Mouse (Mus musculus): ENCODE measurements around the gene C1qtnf4. TPM values are rescaled to one million over a fixed set of nuclear protein-coding genes. Genes with fewer than 3 reads are reported as not detected.
A peak's percentile ranks its signal among the peaks of the same experiment; 100 is the strongest.
"Not testable (repeated sequence)": the region's sequence is repeated elsewhere in the genome, so short reads cannot be mapped to it uniquely, and the experiment has no call there.

Gene C1qtnf4
- total RNA-seq, 2 experiments from 2014 or later, result not detected

- no peak for ATAC-seq (replicated peaks; ENCODE audit: low FRiP score, poor library complexity, severe bottlenecking)
Observed at GRCm38 (mm10) chr2:90880144-90880785, 5.4 kb upstream of the C1qtnf4 start.

- no peak for ATAC-seq (replicated peaks; ENCODE audit: low FRiP score, poor library complexity, severe bottlenecking)
Observed at GRCm38 (mm10) chr2:90881824-90882223, 3.8 kb upstream of the C1qtnf4 start.

- no peak for ATAC-seq (replicated peaks; ENCODE audit: low FRiP score, poor library complexity, severe bottlenecking)
Observed at GRCm38 (mm10) chr2:90886436-90886835, 776 bp downstream of the C1qtnf4 start.

- ATAC-seq (replicated peaks; ENCODE audit: low FRiP score, poor library complexity, severe bottlenecking), result no peak
Observed at GRCm38 (mm10) chr2:90887627-90888026, 2.0 kb downstream of the C1qtnf4 start.

- peak; percentile 48; the same call in 1 of the 2 replicates for ATAC-seq (replicated peaks; ENCODE audit: low FRiP score, poor library complexity, severe bottlenecking)
Observed at GRCm38 (mm10) chr2:90889550-90890548, 4.2 kb downstream of the C1qtnf4 start.

GRCm38 (mm10) chr2:90893673-90894298 lies 8.1 kb downstream of the C1qtnf4 start:
- ATAC-seq (replicated peaks; ENCODE audit: low FRiP score, poor library complexity, severe bottlenecking), result peak; percentile 88

GRCm38 (mm10) chr2:90894299-90894677 lies 8.6 kb downstream of the C1qtnf4 start:
- not testable (repeated sequence) for ATAC-seq (replicated peaks; ENCODE audit: low FRiP score, poor library complexity, severe bottlenecking)

- no peak for ATAC-seq (replicated peaks; ENCODE audit: low FRiP score, poor library complexity, severe bottlenecking)
Observed at GRCm38 (mm10) chr2:90903398-90903797, 17.7 kb downstream of the C1qtnf4 start.

- peak; percentile 99 for ATAC-seq (replicated peaks; ENCODE audit: low FRiP score, poor library complexity, severe bottlenecking)
Observed at GRCm38 (mm10) chr2:90904076-90904855, 18.6 kb downstream of the C1qtnf4 start, which contains the start of the genes Kbtbd4 and Ndufs3. Gene Kbtbd4, plus strand, starts transcription at chr2:90904740. Gene Ndufs3, minus strand, starts transcription at chr2:90904827.

GRCm38 (mm10) chr2:90904856-90905224 lies 19.2 kb downstream of the C1qtnf4 start:
- peak; percentile 19; the same call in 1 of the 2 replicates for ATAC-seq (replicated peaks; ENCODE audit: low FRiP score, poor library complexity, severe bottlenecking)

- no peak for ATAC-seq (replicated peaks; ENCODE audit: low FRiP score, poor library complexity, severe bottlenecking)
Observed at GRCm38 (mm10) chr2:90906721-90907120, 21.1 kb downstream of the C1qtnf4 start.

- ATAC-seq (replicated peaks; ENCODE audit: low FRiP score, poor library complexity, severe bottlenecking), result no peak
Observed at GRCm38 (mm10) chr2:90910861-90911260, 25.2 kb downstream of the C1qtnf4 start.

GRCm38 (mm10) chr2:90911668-90912067 lies 26.0 kb downstream of the C1qtnf4 start:
- ATAC-seq (replicated peaks; ENCODE audit: low FRiP score, poor library complexity, severe bottlenecking), result no peak

GRCm38 (mm10) chr2:90913671-90914070 lies 28.0 kb downstream of the C1qtnf4 start:
- ATAC-seq (replicated peaks; ENCODE audit: low FRiP score, poor library complexity, severe bottlenecking), result no peak

GRCm38 (mm10) chr2:90915516-90915915 lies 29.9 kb downstream of the C1qtnf4 start:
- ATAC-seq (replicated peaks; ENCODE audit: low FRiP score, poor library complexity, severe bottlenecking), result no peak

- peak; percentile 2 for ATAC-seq (replicated peaks; ENCODE audit: low FRiP score, poor library complexity, severe bottlenecking)
Observed at GRCm38 (mm10) chr2:90916560-90917232, 31.0 kb downstream of the C1qtnf4 start.

- ATAC-seq (replicated peaks; ENCODE audit: low FRiP score, poor library complexity, severe bottlenecking), result peak; percentile 90
Observed at GRCm38 (mm10) chr2:90917233-90917998, 31.8 kb downstream of the C1qtnf4 start.

- ATAC-seq (replicated peaks; ENCODE audit: low FRiP score, poor library complexity, severe bottlenecking), result peak; percentile 59
Observed at GRCm38 (mm10) chr2:90917999-90918698, 32.5 kb downstream of the C1qtnf4 start.
